Mouse (Mus musculus) forebrain, embryonic 14.5 days (tissue): ENCODE results near the gene Cdc27. TPM values are rescaled to one million over a fixed set of nuclear protein-coding genes. Genes with fewer than 3 reads are reported as not detected.

Source experiments
- ATAC-seq: fragments of 200-750 bp; cut with Nextera tagmentation; 2 replicates; pipeline ENCODE4 v1.8.0; 2017; ENCODE audit warnings: mild to moderate bottlenecking, moderate library complexity
- DNase-seq: peaks from one replicate; pipeline ENCODE4 v3.0.0-alpha.2; 2015; ENCODE audit warnings: low spot score
- H3K27ac ChIP-seq: fragments of 300-500 bp; sonication (generic); 2 replicates; pipeline ENCODE4 v1.5.1; 2014; ENCODE audit warnings: low read depth, mild to moderate bottlenecking, control low read depth, low read length, moderate library complexity
- H3K27me3 ChIP-seq: fragments of 300-500 bp; sonication (generic); replicated peaks from 2 replicates; pipeline ENCODE4 v1.6.1; 2014; ENCODE audit warnings: low read length, control low read depth, mixed read lengths; ENCODE audit not compliant: control insufficient read depth, insufficient read depth
- H3K36me3 ChIP-seq: fragments of 300-500 bp; sonication (generic); 2 replicates; pipeline ENCODE4 v1.6.1; 2014; ENCODE audit warnings: low read length, control low read depth; ENCODE audit not compliant: control insufficient read depth, insufficient read depth
- H3K4me1 ChIP-seq: fragments of 300-500 bp; sonication (generic); 2 replicates; pipeline ENCODE4 v1.6.1; 2014; ENCODE audit warnings: antibody characterized with exemption, low read length, control low read depth; ENCODE audit not compliant: control insufficient read depth, insufficient read depth
- H3K4me2 ChIP-seq: fragments of 300-500 bp; sonication (generic); 2 replicates; pipeline ENCODE4 v1.6.1; 2014; ENCODE audit warnings: mild to moderate bottlenecking, control low read depth, low read length
- H3K4me3 ChIP-seq: fragments of 300-500 bp; sonication (generic); 2 replicates; pipeline ENCODE4 v1.5.1; 2014; ENCODE audit warnings: low read depth, low read length, control low read depth
- H3K9ac ChIP-seq: fragments of 300-500 bp; sonication (generic); 2 replicates; pipeline ENCODE4 v1.6.1; 2014; ENCODE audit warnings: mild to moderate bottlenecking, low read length, control low read depth, moderate library complexity
- H3K9me3 ChIP-seq: fragments of 300-500 bp; sonication (generic); replicated peaks from 2 replicates; pipeline ENCODE4 v1.6.1; 2016; ENCODE audit warnings: low read length, control low read depth, mixed read lengths; ENCODE audit not compliant: control insufficient read depth
- WGBS: fragments of 180-500 bp; shearing (Covaris S2); extraction: QIAGEN DNeasy Blood & Tissue Kit; methylation state at CpG from one replicate; pipeline ENCODE4 v1.1.7; 2014; 5-methylcytosine and 5-hydroxymethylcytosine counted together
- polyA plus RNA-seq: library from polyadenylated mRNA; unstranded; fragments of >200 nt; fragmentation: Nextera tagmentation; extraction: Ambion mirVana; gene quantifications from 2 replicates; pipeline ENCODE4 v1.2.1, GENCODE M21; 2014

Gene Cdc27
- polyA plus RNA-seq, 1 experiment from 2014 or later, result 50.4 TPM

GRCm38 (mm10) chr11:104582630-104583364 lies 32.4 kb upstream of the Cdc27 start:
- DNase-seq (no peak), ATAC-seq (no peak)
- WGBS, result 63% methylated on average over 13 of the region's 13 CpGs

GRCm38 (mm10) chr11:104582308-104582606 lies 31.8 kb upstream of the Cdc27 start:
- DNase-seq (no peak), ATAC-seq (no peak)
- Histone ChIP-seq H3K36me3 (no peaks in the 10 kb centered on the region), H3K9me3 (no peaks in the 10 kb centered on the region), H3K27ac (no peak overlapping the region), H3K4me3 (no peak overlapping the region), H3K9ac (no peak overlapping the region), H3K27me3 (no peaks in the 10 kb centered on the region), H3K4me2 (no peak overlapping the region), H3K4me1 (no peaks in the 10 kb centered on the region)
- 89% methylated on average over 2 of the region's 2 CpGs for WGBS

More at GRCm38 (mm10) chr11:104582630-104583364, 32.4 kb upstream of the Cdc27 start:
- Histone ChIP-seq H3K9ac (no peak overlapping the region), H3K4me3 (no peak overlapping the region), H3K27me3 (no peaks in the 10 kb centered on the region), H3K9me3 (no peaks in the 10 kb centered on the region), H3K36me3 (no peaks in the 10 kb centered on the region), H3K4me2 (no peak overlapping the region), H3K27ac (no peak overlapping the region), H3K4me1 (no peaks in the 10 kb centered on the region)

GRCm38 (mm10) chr11:104581446-104582307 lies 31.3 kb upstream of the Cdc27 start:
- Histone ChIP-seq H3K4me3 (no peak overlapping the region), H3K36me3 (no peaks in the 10 kb centered on the region), H3K27me3 (no peaks in the 10 kb centered on the region), H3K9ac (no peak overlapping the region), H3K27ac (no peak overlapping the region; the same call in 1 of the 2 replicates), H3K4me2 (no peak overlapping the region), H3K4me1 (no peaks in the 10 kb centered on the region), H3K9me3 (no peaks in the 10 kb centered on the region)
- DNase-seq, result peak; percentile 27
- no peak for ATAC-seq
- WGBS, result 79% methylated on average over 18 of the region's 18 CpGs

GRCm38 (mm10) chr11:104580606-104581005 lies 30.2 kb upstream of the Cdc27 start:
- no peak overlapping the region for H3K4me2 ChIP-seq
- H3K4me1 ChIP-seq, result no peaks in the 10 kb centered on the region
- no peak overlapping the region for H3K27ac ChIP-seq
- H3K9me3 ChIP-seq, result no peaks in the 10 kb centered on the region
- no peaks in the 10 kb centered on the region for H3K36me3 ChIP-seq
- WGBS, result 93% methylated on average over 5 of the region's 5 CpGs
- no peak overlapping the region for H3K4me3 ChIP-seq
- no peaks in the 10 kb centered on the region for H3K27me3 ChIP-seq
- H3K9ac ChIP-seq, result no peak overlapping the region
- ATAC-seq, result no peak
- no peak for DNase-seq

GRCm38 (mm10) chr11:104580091-104580490 lies 29.7 kb upstream of the Cdc27 start:
- Histone ChIP-seq H3K36me3 (no peaks in the 10 kb centered on the region), H3K4me2 (no peak overlapping the region), H3K27ac (no peak overlapping the region), H3K4me3 (no peak overlapping the region), H3K9ac (no peak overlapping the region), H3K27me3 (no peaks in the 10 kb centered on the region), H3K9me3 (no peaks in the 10 kb centered on the region), H3K4me1 (no peaks in the 10 kb centered on the region)
- ATAC-seq (no peak), DNase-seq (peak; percentile 5)
- 80% methylated on average over 6 of the region's 6 CpGs for WGBS

GRCm38 (mm10) chr11:104579575-104579974 lies 29.2 kb upstream of the Cdc27 start:
- DNase-seq, result no peak
- H3K4me3 ChIP-seq, result no peak overlapping the region
- no peak overlapping the region for H3K9ac ChIP-seq
- H3K36me3 ChIP-seq, result no peaks in the 10 kb centered on the region
- H3K4me2 ChIP-seq, result no peak overlapping the region
- H3K27ac ChIP-seq, result no peak overlapping the region
- no peaks in the 10 kb centered on the region for H3K9me3 ChIP-seq
- WGBS, result 94% methylated on average over 8 of the region's 8 CpGs
- ATAC-seq, result no peak
- no peaks in the 10 kb centered on the region for H3K4me1 ChIP-seq
- no peaks in the 10 kb centered on the region for H3K27me3 ChIP-seq

GRCm38 (mm10) chr11:104579084-104579483 lies 28.7 kb upstream of the Cdc27 start:
- ATAC-seq (no peak), DNase-seq (no peak)
- H3K4me1 ChIP-seq, result no peaks in the 10 kb centered on the region
- 90% methylated on average over 9 of the region's 9 CpGs for WGBS
- H3K27ac ChIP-seq, result no peak overlapping the region
- H3K9me3 ChIP-seq, result no peaks in the 10 kb centered on the region
- no peak overlapping the region for H3K9ac ChIP-seq
- H3K27me3 ChIP-seq, result no peaks in the 10 kb centered on the region
- no peak overlapping the region for H3K4me2 ChIP-seq
- H3K36me3 ChIP-seq, result no peaks in the 10 kb centered on the region
- H3K4me3 ChIP-seq, result no peak overlapping the region

GRCm38 (mm10) chr11:104578074-104578473 lies 27.7 kb upstream of the Cdc27 start:
- WGBS, result 71% methylated on average over 5 of the region's 5 CpGs
- no peak overlapping the region for H3K4me3 ChIP-seq
- H3K4me1 ChIP-seq, result no peaks in the 10 kb centered on the region
- no peak overlapping the region for H3K4me2 ChIP-seq
- H3K27me3 ChIP-seq, result no peaks in the 10 kb centered on the region
- H3K36me3 ChIP-seq, result no peaks in the 10 kb centered on the region
- H3K9me3 ChIP-seq, result no peaks in the 10 kb centered on the region
- H3K9ac ChIP-seq, result no peak overlapping the region
- ATAC-seq (no peak), DNase-seq (no peak)
- H3K27ac ChIP-seq, result no peak overlapping the region
